Mouse (Mus musculus) liver, adult 2 months (tissue): Measurements from ENCODE around the gene Catsperd. TPM values are rescaled to one million over a fixed set of nuclear protein-coding genes. Genes with fewer than 3 reads are reported as not detected.

ENCODE experiments used
- DNase-seq: peaks from one replicate; pipeline ENCODE4 v3.0.0-alpha.2; 2011; ENCODE audit warnings: low read depth, low spot score; ENCODE audit errors: extremely low read depth
- H3K27ac ChIP-seq: fragments of 200-500 bp; replicated peaks from 2 replicates; pipeline ENCODE4 v1.5.1; 2012; ENCODE audit warnings: low read depth, mild to moderate bottlenecking, control low read depth, inconsistent platforms, low read length; ENCODE audit not compliant: insufficient read depth
- H3K27me3 ChIP-seq: fragments of 200-500 bp; 2 replicates; pipeline ENCODE4 v1.6.1; 2012; ENCODE audit warnings: mild to moderate bottlenecking, moderate library complexity, low read length, inconsistent platforms; ENCODE audit not compliant: control insufficient read depth, insufficient read depth
- H3K36me3 ChIP-seq: fragments of 200-500 bp; 2 replicates; pipeline ENCODE4 v1.6.1; 2012; ENCODE audit warnings: low read length, inconsistent platforms; ENCODE audit not compliant: control insufficient read depth, insufficient read depth
- H3K4me1 ChIP-seq: fragments of 200-500 bp; 2 replicates; pipeline ENCODE4 v1.6.1; 2011; ENCODE audit warnings: low read length; ENCODE audit not compliant: control insufficient read depth, insufficient read depth
- H3K4me3 ChIP-seq: fragments of 200-500 bp; 2 replicates; pipeline ENCODE4 v1.5.1; 2011; ENCODE audit warnings: low read depth, mild to moderate bottlenecking, control low read depth, low read length, moderate library complexity; ENCODE audit not compliant: insufficient read depth
- H3K79me2 ChIP-seq: fragments of 200-500 bp; 2 replicates; pipeline ENCODE4 v1.6.1; 2012; ENCODE audit warnings: inconsistent platforms, mild to moderate bottlenecking, low read length, moderate library complexity; ENCODE audit not compliant: control insufficient read depth, insufficient read depth
- H3K9ac ChIP-seq: fragments of 200-500 bp; 2 replicates; pipeline ENCODE4 v1.6.1; 2012; ENCODE audit warnings: low read depth, mild to moderate bottlenecking, control low read depth, inconsistent platforms, low read length
- CTCF ChIP-seq: fragments of 200-500 bp; IDR thresholded peaks from 2 replicates; pipeline ENCODE4 v1.5.1; 2011; ENCODE audit warnings: low read depth, low read length, control low read depth
- POLR2A ChIP-seq: fragments of 200-500 bp; IDR thresholded peaks from 2 replicates; pipeline ENCODE4 v1.6.1; 2011; ENCODE audit warnings: low read length, control low read depth; ENCODE audit not compliant: insufficient read depth; ENCODE audit errors: extremely low read depth
- WGBS: fragments of 180-500 bp; shearing (Covaris S2); methylation state at CpG from one replicate; pipeline ENCODE4 v1.1.7; 2018; 5-methylcytosine and 5-hydroxymethylcytosine counted together
- polyA plus RNA-seq: library from polyadenylated mRNA; depleted of rRNA; stranded (reverse); fragments of >200 nt; gene quantifications from 2 replicates; pipeline ENCODE4 v1.2.3, GENCODE M21; 2012
- total RNA-seq: library from RNA; depleted of rRNA; stranded (reverse); fragments of >200 nt; gene quantifications from 2 replicates; pipeline ENCODE4 v1.2.3, GENCODE M21; 2014

Gene Catsperd
- total and polyA plus RNA-seq, 2 experiments = 1.0 to 4.0 TPM

GRCm38 (mm10) chr17:56587773-56588172 lies 40.2 kb upstream of the Catsperd start:
- Histone ChIP-seq H3K36me3 (peaks cover 39% of the 10 kb centered on the region), H3K27ac (no peak overlapping the region), H3K27me3 (no peaks in the 10 kb centered on the region), H3K79me2 (peaks cover 64% of the 10 kb centered on the region), H3K4me1 (peaks cover 20% of the 10 kb centered on the region), H3K4me3 (no peak overlapping the region), H3K9ac (no peak overlapping the region)
- no peak for TF ChIP-seq POLR2A
- TF ChIP-seq CTCF = no peak
- WGBS = 71% methylated on average over 1 of the region's 1 CpGs
- DNase-seq = no peak

GRCm38 (mm10) chr17:56588921-56589320 lies 39.0 kb upstream of the Catsperd start:
- H3K27me3 ChIP-seq = no peaks in the 10 kb centered on the region
- H3K4me1 ChIP-seq = peaks cover 14% of the 10 kb centered on the region
- peaks cover 41% of the 10 kb centered on the region for H3K36me3 ChIP-seq
- H3K4me3 ChIP-seq = no peak overlapping the region
- peaks cover 58% of the 10 kb centered on the region for H3K79me2 ChIP-seq
- DNase-seq = no peak
- 67% methylated on average over 4 of the region's 4 CpGs for WGBS
- H3K9ac ChIP-seq = no peak overlapping the region
- H3K27ac ChIP-seq = no peak overlapping the region
- TF ChIP-seq CTCF = no peak
- TF ChIP-seq POLR2A = no peak

GRCm38 (mm10) chr17:56592553-56592952 lies 35.4 kb upstream of the Catsperd start:
- DNase-seq = no peak
- TF ChIP-seq POLR2A = no peak
- TF ChIP-seq CTCF = no peak
- peaks cover 41% of the 10 kb centered on the region for H3K79me2 ChIP-seq
- H3K9ac ChIP-seq = no peak overlapping the region
- H3K4me1 ChIP-seq = 0 out of 2 replicates have a peak, but pooled peaks cover 5% of the 10 kb centered on the region
- H3K4me3 ChIP-seq = no peak overlapping the region
- no peak overlapping the region for H3K27ac ChIP-seq
- H3K27me3 ChIP-seq = no peaks in the 10 kb centered on the region
- H3K36me3 ChIP-seq = peaks cover 68% of the 10 kb centered on the region

- no peak overlapping the region for H3K4me3 ChIP-seq
- no peaks in the 10 kb centered on the region for H3K4me1 ChIP-seq
- no peak overlapping the region for H3K27ac ChIP-seq
- peaks cover 68% of the 10 kb centered on the region for H3K36me3 ChIP-seq
- no peak for DNase-seq
- peaks cover 30% of the 10 kb centered on the region for H3K79me2 ChIP-seq
- TF ChIP-seq POLR2A (no peak), CTCF (no peak)
- no peak overlapping the region for H3K9ac ChIP-seq
- no peaks in the 10 kb centered on the region for H3K27me3 ChIP-seq
- 76% methylated on average over 8 of the region's 8 CpGs for WGBS
Observed at GRCm38 (mm10) chr17:56593527-56594271, 34.2 kb upstream of the Catsperd start.

GRCm38 (mm10) chr17:56603186-56604069 lies 24.5 kb upstream of the Catsperd start:
- no peak for DNase-seq
- WGBS = 97% methylated on average over 28 of the region's 28 CpGs
- Histone ChIP-seq H3K27me3 (no peaks in the 10 kb centered on the region), H3K79me2 (peaks cover under 1% of the 10 kb centered on the region; the same call in 1 of the 2 replicates), H3K4me3 (no peak overlapping the region), H3K4me1 (peaks cover 2% of the 10 kb centered on the region), H3K36me3 (peaks cover 57% of the 10 kb centered on the region), H3K27ac (no peak overlapping the region), H3K9ac (no peak overlapping the region)
- TF ChIP-seq CTCF (no peak), POLR2A (no peak)

GRCm38 (mm10) chr17:56604070-56604380 lies 23.9 kb upstream of the Catsperd start:
- H3K4me1 ChIP-seq = peaks cover 6% of the 10 kb centered on the region
- no peak for DNase-seq
- TF ChIP-seq CTCF (no peak), POLR2A (no peak)
- H3K27me3 ChIP-seq = no peaks in the 10 kb centered on the region
- H3K36me3 ChIP-seq = peaks cover 57% of the 10 kb centered on the region
- H3K27ac ChIP-seq = no peak overlapping the region
- peaks cover 4% of the 10 kb centered on the region; the same call in 1 of the 2 replicates for H3K79me2 ChIP-seq
- WGBS = 86% methylated on average over 9 of the region's 9 CpGs
- H3K4me3 ChIP-seq = no peak overlapping the region
- H3K9ac ChIP-seq = no peak overlapping the region
